Mouse (Mus musculus): ENCODE measurements around the gene Hoxa13. TPM values are rescaled to one million over a fixed set of nuclear protein-coding genes. Genes with fewer than 3 reads are reported as not detected.
A peak's percentile ranks its signal among the peaks of the same experiment; 100 is the strongest.

Hoxa13 gene
- not detected in 2 replicates for polyA plus RNA-seq (2016; fragmentation: Nextera tagmentation; extraction: Ambion mirVana)

GRCm38 (mm10) chr6:52260654-52261575, at the start of gene Hoxa13:
Hoxa13 (minus strand) TSS chr6:52260880.
- H3K9ac ChIP-seq (replicated peaks): 0 out of 2 replicates have a peak within 1 kb of the TSS, but pooled peaks have one; percentile 34

GRCm38 (mm10) chr6:52310366-52310765, 49.7 kb upstream of the Hoxa13 start:
- ATAC-seq (ENCODE audit: low FRiP score, low read depth): no peak
- Histone ChIP-seq H3K9me3 (no peaks in the 10 kb centered on the region), H3K4me3 (0 out of 2 replicates have a peak overlapping the region, but pooled peaks have one; percentile 2), H3K9ac (replicated peaks) (no peak overlapping the region), H3K27ac (replicated peaks) (no peak overlapping the region), H3K4me2 (replicated peaks) (peak overlapping the region; percentile 10), H3K36me3 (no peaks in the 10 kb centered on the region), H3K4me1 (peaks cover 9% of the 10 kb centered on the region; the same call in 1 of the 2 replicates), H3K27me3 (peaks cover 99% of the 10 kb centered on the region)
- under 1% methylated on average over 24 of the region's 24 CpGs for WGBS

More at GRCm38 (mm10) chr6:52260654-52261575, at the start of gene Hoxa13:
- Histone ChIP-seq H3K36me3 (no peaks in the 10 kb centered on the region), H3K9me3 (no peaks in the 10 kb centered on the region), H3K4me3 (peak within 1 kb of the TSS; percentile 36), H3K4me2 (replicated peaks) (peak within 1 kb of the TSS; percentile 47), H3K4me1 (peaks cover 9% of the 10 kb centered on the region), H3K27me3 (peaks cover 89% of the 10 kb centered on the region), H3K27ac (replicated peaks) (no peak within 1 kb of the TSS)
- peak; percentile 34; the same call in 1 of the 2 replicates for ATAC-seq (ENCODE audit: low FRiP score, low read depth)
- WGBS: under 1% methylated on average over 31 of the region's 72 CpGs

- Histone ChIP-seq H3K27me3 (peaks cover 99% of the 10 kb centered on the region), H3K36me3 (no peaks in the 10 kb centered on the region), H3K9ac (replicated peaks) (no peak overlapping the region), H3K4me2 (replicated peaks) (no peak overlapping the region), H3K4me3 (no peak overlapping the region), H3K4me1 (peaks cover 9% of the 10 kb centered on the region; the same call in 1 of the 2 replicates), H3K27ac (replicated peaks) (no peak overlapping the region), H3K9me3 (no peaks in the 10 kb centered on the region)
- 6% methylated on average over 10 of the region's 10 CpGs for WGBS
- no peak for ATAC-seq (ENCODE audit: low FRiP score, low read depth)
These were observed 49.1 kb upstream of the Hoxa13 start for GRCm38 (mm10) chr6:52309766-52310165.

- Histone ChIP-seq H3K27ac (replicated peaks) (no peak overlapping the region), H3K36me3 (no peaks in the 10 kb centered on the region), H3K9ac (replicated peaks) (0 out of 2 replicates have a peak overlapping the region, but pooled peaks have one; percentile 25), H3K9me3 (no peaks in the 10 kb centered on the region), H3K4me2 (replicated peaks) (peak overlapping the region; percentile 69), H3K4me1 (peaks cover 4% of the 10 kb centered on the region; the same call in 1 of the 2 replicates), H3K4me3 (peak overlapping the region; percentile 41), H3K27me3 (peaks cover 91% of the 10 kb centered on the region)
- under 1% methylated on average over 30 of the region's 30 CpGs for WGBS
- ATAC-seq (ENCODE audit: low FRiP score, low read depth): peak; percentile 69
These were observed 45.3 kb upstream of the Hoxa13 start for GRCm38 (mm10) chr6:52305877-52306389.

- H3K27me3 ChIP-seq: peaks cover 82% of the 10 kb centered on the region
- 57% methylated on average over 3 of the region's 3 CpGs for WGBS
These were observed 42.7 kb upstream of the Hoxa13 start for GRCm38 (mm10) chr6:52303426-52303825.

GRCm38 (mm10) chr6:52300806-52301205, 40.1 kb upstream of the Hoxa13 start:
- no peaks in the 10 kb centered on the region for H3K36me3 ChIP-seq
- no peaks in the 10 kb centered on the region for H3K9me3 ChIP-seq
- peaks cover 78% of the 10 kb centered on the region for H3K27me3 ChIP-seq
- WGBS: 84% methylated on average over 4 of the region's 4 CpGs
- no peak overlapping the region for H3K4me3 ChIP-seq
- H3K27ac ChIP-seq (replicated peaks): no peak overlapping the region
- H3K4me1 ChIP-seq: no peaks in the 10 kb centered on the region; the same call in 1 of the 2 replicates
- H3K9ac ChIP-seq (replicated peaks): no peak overlapping the region
- H3K4me2 ChIP-seq (replicated peaks): no peak overlapping the region
- no peak for ATAC-seq (ENCODE audit: low FRiP score, low read depth)

More at GRCm38 (mm10) chr6:52303426-52303825, 42.7 kb upstream of the Hoxa13 start:
- no peaks in the 10 kb centered on the region for H3K36me3 ChIP-seq
- H3K4me1 ChIP-seq: peaks cover 4% of the 10 kb centered on the region; the same call in 1 of the 2 replicates
- no peak overlapping the region for H3K27ac ChIP-seq (replicated peaks)
- no peak for ATAC-seq (ENCODE audit: low FRiP score, low read depth)
- H3K9me3 ChIP-seq: no peaks in the 10 kb centered on the region
- H3K4me2 ChIP-seq (replicated peaks): no peak overlapping the region
- no peak overlapping the region for H3K4me3 ChIP-seq
- no peak overlapping the region for H3K9ac ChIP-seq (replicated peaks)

- H3K9me3 ChIP-seq: no peaks in the 10 kb centered on the region
- peaks cover 80% of the 10 kb centered on the region for H3K27me3 ChIP-seq
- no peak for ATAC-seq (ENCODE audit: low FRiP score, low read depth)
- H3K9ac ChIP-seq (replicated peaks): no peak overlapping the region
- H3K4me1 ChIP-seq: no peaks in the 10 kb centered on the region
- H3K36me3 ChIP-seq: no peaks in the 10 kb centered on the region
- no peak overlapping the region for H3K4me3 ChIP-seq
- H3K4me2 ChIP-seq (replicated peaks): no peak overlapping the region
- H3K27ac ChIP-seq (replicated peaks): no peak overlapping the region
- WGBS: 85% methylated on average over 4 of the region's 4 CpGs
These were observed 37.8 kb upstream of the Hoxa13 start for GRCm38 (mm10) chr6:52298511-52298910.

- ATAC-seq (ENCODE audit: low FRiP score, low read depth): no peak
- H3K36me3 ChIP-seq: no peaks in the 10 kb centered on the region
- no peak overlapping the region for H3K4me3 ChIP-seq
- H3K27me3 ChIP-seq: peaks cover 83% of the 10 kb centered on the region
- H3K27ac ChIP-seq (replicated peaks): no peak overlapping the region
- no peaks in the 10 kb centered on the region for H3K9me3 ChIP-seq
- no peak overlapping the region for H3K9ac ChIP-seq (replicated peaks)
- 74% methylated on average over 6 of the region's 6 CpGs for WGBS
- no peak overlapping the region for H3K4me2 ChIP-seq (replicated peaks)
- peaks cover 6% of the 10 kb centered on the region; the same call in 1 of the 2 replicates for H3K4me1 ChIP-seq
These were observed 33.9 kb upstream of the Hoxa13 start for GRCm38 (mm10) chr6:52294616-52295015.

GRCm38 (mm10) chr6:52292328-52292727, 31.6 kb upstream of the Hoxa13 start:
- Histone ChIP-seq H3K4me2 (replicated peaks) (no peak overlapping the region), H3K27ac (replicated peaks) (no peak overlapping the region), H3K36me3 (no peaks in the 10 kb centered on the region), H3K27me3 (peaks cover 94% of the 10 kb centered on the region), H3K9me3 (no peaks in the 10 kb centered on the region), H3K4me1 (peaks cover 6% of the 10 kb centered on the region; the same call in 1 of the 2 replicates), H3K9ac (replicated peaks) (no peak overlapping the region), H3K4me3 (no peak overlapping the region)
- no peak for ATAC-seq (ENCODE audit: low FRiP score, low read depth)
- WGBS: 56% methylated on average over 7 of the region's 7 CpGs

- no peak for ATAC-seq (ENCODE audit: low FRiP score, low read depth)
- H3K4me1 ChIP-seq: peaks cover 6% of the 10 kb centered on the region; the same call in 1 of the 2 replicates
- H3K36me3 ChIP-seq: no peaks in the 10 kb centered on the region
- peak overlapping the region; percentile 21; the same call in 1 of the 2 replicates for H3K4me3 ChIP-seq
- 2% methylated on average over 45 of the region's 45 CpGs for WGBS
- H3K9ac ChIP-seq (replicated peaks): no peak overlapping the region
- peaks cover 90% of the 10 kb centered on the region for H3K27me3 ChIP-seq
- no peak overlapping the region for H3K27ac ChIP-seq (replicated peaks)
- peak overlapping the region; percentile 39 for H3K4me2 ChIP-seq (replicated peaks)
- no peaks in the 10 kb centered on the region for H3K9me3 ChIP-seq
These were observed 30.6 kb upstream of the Hoxa13 start for GRCm38 (mm10) chr6:52291021-52291860.

- H3K27me3 ChIP-seq: peaks cover 86% of the 10 kb centered on the region
- no peaks in the 10 kb centered on the region for H3K9me3 ChIP-seq
- H3K4me3 ChIP-seq: no peak overlapping the region
- no peak for ATAC-seq (ENCODE audit: low FRiP score, low read depth)
- 20% methylated on average over 12 of the region's 12 CpGs for WGBS
- H3K4me2 ChIP-seq (replicated peaks): no peak overlapping the region
- no peak overlapping the region for H3K27ac ChIP-seq (replicated peaks)
- no peak overlapping the region for H3K9ac ChIP-seq (replicated peaks)
- peaks cover 6% of the 10 kb centered on the region; the same call in 1 of the 2 replicates for H3K4me1 ChIP-seq
- H3K36me3 ChIP-seq: no peaks in the 10 kb centered on the region
These were observed 29.5 kb upstream of the Hoxa13 start for GRCm38 (mm10) chr6:52290186-52290585.

All from midbrain, embryonic 12.5 days (tissue).